Mouse (Mus musculus) midbrain, embryonic 16.5 days (tissue): ENCODE data around the gene Tpst1. TPM values are rescaled to one million over a fixed set of nuclear protein-coding genes. Genes with fewer than 3 reads are reported as not detected.
A peak's percentile ranks its signal among the peaks of the same experiment; 100 is the strongest.

Experiments
- ATAC-seq: fragments of 200-750 bp; cut with Nextera tagmentation; 2 replicates; pipeline ENCODE4 v1.8.0; 2017; ENCODE audit warnings: moderate TSS enrichment
- H3K27ac ChIP-seq: fragments of 300-500 bp; sonication (generic); 2 replicates; pipeline ENCODE4 v1.5.1; 2014; ENCODE audit warnings: mild to moderate bottlenecking, low read length, mixed read lengths
- H3K27me3 ChIP-seq: fragments of 300-500 bp; sonication (generic); 2 replicates; pipeline ENCODE4 v1.6.1; 2014; ENCODE audit warnings: low read depth, low read length, mixed read lengths; ENCODE audit not compliant: control insufficient read depth, insufficient read depth
- H3K36me3 ChIP-seq: fragments of 300-500 bp; sonication (generic); 2 replicates; pipeline ENCODE4 v1.6.1; 2014; ENCODE audit warnings: mild to moderate bottlenecking, low read length, moderate library complexity, mixed read lengths; ENCODE audit not compliant: control insufficient read depth, insufficient read depth
- H3K4me1 ChIP-seq: fragments of 300-500 bp; sonication (generic); 2 replicates; pipeline ENCODE4 v1.6.1; 2014; ENCODE audit warnings: mild to moderate bottlenecking, low read length, mixed read lengths; ENCODE audit not compliant: control insufficient read depth, insufficient read depth
- H3K4me2 ChIP-seq: fragments of 300-500 bp; sonication (generic); 2 replicates; pipeline ENCODE4 v1.6.1; 2014; ENCODE audit warnings: mild to moderate bottlenecking, low read length, mixed read lengths
- H3K4me3 ChIP-seq: fragments of 300-500 bp; sonication (generic); 2 replicates; pipeline ENCODE4 v1.5.1; 2014; ENCODE audit warnings: low read depth, mild to moderate bottlenecking, low read length, moderate library complexity, mixed read lengths
- H3K9ac ChIP-seq: fragments of 300-500 bp; sonication (generic); 2 replicates; pipeline ENCODE4 v1.6.1; 2014; ENCODE audit warnings: low read depth, low read length, mixed read lengths
- H3K9me3 ChIP-seq: fragments of 300-500 bp; sonication (generic); replicated peaks from 2 replicates; pipeline ENCODE4 v1.6.1; 2014; ENCODE audit warnings: mild to moderate bottlenecking, low read length, mixed read lengths; ENCODE audit not compliant: control insufficient read depth, poor library complexity, severe bottlenecking
- WGBS: fragments of 180-500 bp; shearing (Covaris S2); extraction: QIAGEN DNeasy Blood & Tissue Kit; methylation state at CpG from one replicate; pipeline ENCODE4 v1.1.7; 2014; 5-methylcytosine and 5-hydroxymethylcytosine counted together
- polyA plus RNA-seq: library from polyadenylated mRNA; unstranded; fragments of >200 nt; fragmentation: Nextera tagmentation; extraction: Ambion mirVana; gene quantifications from 2 replicates; pipeline ENCODE4 v1.2.1, GENCODE M21; 2015

The Tpst1 gene
- polyA plus RNA-seq, 1 experiment from 2014 or later, result 56.8 TPM

DNA sequence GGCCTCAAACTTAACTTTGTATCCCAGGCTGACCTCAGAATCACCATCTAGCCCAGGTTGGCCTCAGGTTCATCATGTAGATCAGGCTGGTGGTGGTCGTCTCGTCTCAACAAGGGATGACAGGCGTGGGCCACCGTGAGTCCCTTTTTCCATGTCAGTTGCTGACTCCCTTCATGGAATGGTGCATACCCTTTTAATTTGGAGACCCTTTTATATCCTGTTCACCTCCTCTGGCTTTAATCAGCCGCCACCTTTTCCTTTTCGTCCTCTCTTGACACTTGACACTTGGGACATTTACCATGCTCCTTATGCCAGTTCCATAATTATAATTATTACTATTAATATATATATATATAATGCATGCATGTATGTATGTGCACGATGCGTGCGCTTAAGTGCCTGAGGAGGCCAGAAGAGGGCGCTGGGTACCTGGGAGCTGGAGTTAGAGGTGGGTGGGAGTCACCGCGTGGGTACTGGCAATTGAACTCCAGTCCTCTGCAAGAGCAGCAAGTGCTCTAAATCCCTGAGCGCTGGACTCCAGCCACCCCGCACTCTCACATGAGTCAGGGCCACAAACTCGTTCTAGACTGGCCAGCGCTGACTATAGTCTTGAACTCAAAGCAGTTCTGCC, 7.0 kb downstream of the Tpst1 start:
- H3K27ac ChIP-seq, result no peak overlapping the region; the same call in 1 of the 2 replicates
- H3K4me2 ChIP-seq, result peak overlapping the region; percentile 83
- no peaks in the 10 kb centered on the region for H3K27me3 ChIP-seq
- H3K9me3 ChIP-seq, result no peaks in the 10 kb centered on the region
- 73% methylated on average over 16 of the region's 16 CpGs for WGBS
- ATAC-seq, result no peak
- peak overlapping the region; percentile 92 for H3K9ac ChIP-seq
- peaks cover 14% of the 10 kb centered on the region for H3K4me1 ChIP-seq
- peak overlapping the region; percentile 91 for H3K4me3 ChIP-seq
- H3K36me3 ChIP-seq, result no peaks in the 10 kb centered on the region

DNA sequence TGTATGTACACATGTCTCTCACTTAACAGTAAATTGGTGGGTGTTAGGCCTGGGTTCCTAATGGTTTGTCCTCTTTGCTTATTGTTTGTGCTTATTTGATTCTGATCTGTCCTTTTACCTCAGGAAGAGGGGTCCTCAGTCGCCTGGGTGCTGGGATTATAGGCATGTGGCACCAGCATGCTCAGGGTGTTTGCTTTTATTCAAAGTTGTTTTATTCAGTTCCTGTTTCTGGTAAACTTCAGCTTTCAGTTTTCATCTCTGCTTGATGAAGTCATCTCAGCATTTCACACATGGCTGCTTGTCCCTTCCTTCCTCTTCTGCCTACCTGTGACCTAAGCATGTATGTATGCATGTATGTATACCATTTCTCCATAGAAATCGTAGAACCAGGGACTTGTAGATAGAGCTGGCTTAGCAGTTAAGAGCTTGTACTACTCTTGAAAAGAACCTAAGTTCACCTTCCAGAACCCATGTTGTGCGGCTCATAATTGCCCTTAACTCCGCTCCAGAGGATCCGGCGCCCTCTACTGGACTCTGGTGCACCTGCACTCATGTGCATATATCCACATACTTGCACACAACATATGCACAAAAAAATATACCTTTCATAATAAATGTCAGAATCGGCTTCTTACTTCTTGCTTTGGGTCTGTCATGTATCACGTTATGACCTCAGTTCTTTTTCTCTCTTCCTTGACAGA, 8.2 kb downstream of the Tpst1 start:
- no peak overlapping the region for H3K9ac ChIP-seq
- H3K9me3 ChIP-seq, result no peaks in the 10 kb centered on the region
- H3K27ac ChIP-seq, result no peak overlapping the region
- peaks cover 14% of the 10 kb centered on the region for H3K4me1 ChIP-seq
- no peak overlapping the region for H3K4me2 ChIP-seq
- H3K27me3 ChIP-seq, result no peaks in the 10 kb centered on the region
- peaks cover 4% of the 10 kb centered on the region; the same call in 1 of the 2 replicates for H3K36me3 ChIP-seq
- no peak overlapping the region for H3K4me3 ChIP-seq
- ATAC-seq, result no peak
- WGBS, result 97% methylated on average over 8 of the region's 8 CpGs

DNA sequence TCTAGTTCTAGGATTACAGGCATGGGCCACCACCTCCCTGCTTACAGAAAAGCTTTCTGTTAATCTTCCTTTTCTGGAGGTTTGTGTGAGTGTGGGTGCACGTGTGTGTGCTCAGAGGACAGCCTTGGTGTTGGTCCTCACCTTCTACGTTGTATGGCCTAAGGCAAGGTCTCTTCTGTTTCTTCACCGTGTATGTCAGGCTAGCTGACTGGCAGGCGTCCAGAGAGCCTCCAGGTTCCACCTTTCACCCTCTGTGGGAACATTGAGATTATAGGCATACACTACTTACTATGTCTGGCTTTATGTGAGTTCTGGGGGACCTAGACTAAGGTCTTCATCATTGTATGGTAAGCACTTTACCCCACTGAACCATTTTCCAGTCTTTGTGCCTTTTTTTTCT, 9.3 kb downstream of the Tpst1 start:
- Histone ChIP-seq H3K4me1 (peaks cover 14% of the 10 kb centered on the region), H3K27ac (no peak overlapping the region), H3K4me2 (no peak overlapping the region), H3K27me3 (no peaks in the 10 kb centered on the region), H3K9me3 (no peaks in the 10 kb centered on the region), H3K9ac (no peak overlapping the region), H3K36me3 (peaks cover 4% of the 10 kb centered on the region; the same call in 1 of the 2 replicates), H3K4me3 (no peak overlapping the region)
- no peak for ATAC-seq
- 81% methylated on average over 4 of the region's 4 CpGs for WGBS

DNA sequence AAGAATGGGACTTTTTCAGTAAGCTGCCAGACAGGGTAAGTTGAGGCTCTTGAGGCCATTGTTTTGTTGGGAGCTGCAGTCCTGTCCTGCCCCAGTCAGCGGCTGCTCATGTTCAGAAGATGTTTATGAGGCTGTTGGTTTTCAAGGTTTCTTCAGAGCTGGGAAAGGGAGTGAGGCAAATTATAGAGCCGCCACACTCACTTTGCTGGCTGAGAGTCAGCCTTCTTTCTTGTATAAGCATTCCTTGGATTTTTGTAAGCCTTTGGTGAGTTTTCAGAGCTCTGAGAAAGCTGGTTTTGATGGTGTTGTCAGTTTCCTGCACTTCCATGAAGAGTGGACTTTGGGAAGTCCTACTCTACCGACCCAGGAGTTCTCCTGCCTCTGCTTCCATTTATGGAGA, 11.1 kb downstream of the Tpst1 start:
- peaks cover 10% of the 10 kb centered on the region for H3K4me1 ChIP-seq
- no peak overlapping the region for H3K4me2 ChIP-seq
- no peak overlapping the region for H3K9ac ChIP-seq
- no peaks in the 10 kb centered on the region for H3K9me3 ChIP-seq
- H3K27ac ChIP-seq, result no peak overlapping the region
- H3K4me3 ChIP-seq, result no peak overlapping the region
- no peaks in the 10 kb centered on the region for H3K27me3 ChIP-seq
- ATAC-seq, result no peak
- peaks cover 4% of the 10 kb centered on the region; the same call in 1 of the 2 replicates for H3K36me3 ChIP-seq
- WGBS, result 93% methylated on average over 3 of the region's 3 CpGs

GRCm38 (mm10) chr5:130088008-130088407, 14.9 kb downstream of the Tpst1 start:
- H3K4me1 ChIP-seq, result no peaks in the 10 kb centered on the region
- H3K4me3 ChIP-seq, result no peak overlapping the region
- peaks cover 9% of the 10 kb centered on the region; the same call in 1 of the 2 replicates for H3K36me3 ChIP-seq
- ATAC-seq, result no peak
- H3K9me3 ChIP-seq, result no peaks in the 10 kb centered on the region
- H3K27me3 ChIP-seq, result no peaks in the 10 kb centered on the region
- no peak overlapping the region for H3K27ac ChIP-seq
- H3K9ac ChIP-seq, result no peak overlapping the region
- H3K4me2 ChIP-seq, result no peak overlapping the region
- WGBS, result 94% methylated on average over 7 of the region's 7 CpGs

DNA sequence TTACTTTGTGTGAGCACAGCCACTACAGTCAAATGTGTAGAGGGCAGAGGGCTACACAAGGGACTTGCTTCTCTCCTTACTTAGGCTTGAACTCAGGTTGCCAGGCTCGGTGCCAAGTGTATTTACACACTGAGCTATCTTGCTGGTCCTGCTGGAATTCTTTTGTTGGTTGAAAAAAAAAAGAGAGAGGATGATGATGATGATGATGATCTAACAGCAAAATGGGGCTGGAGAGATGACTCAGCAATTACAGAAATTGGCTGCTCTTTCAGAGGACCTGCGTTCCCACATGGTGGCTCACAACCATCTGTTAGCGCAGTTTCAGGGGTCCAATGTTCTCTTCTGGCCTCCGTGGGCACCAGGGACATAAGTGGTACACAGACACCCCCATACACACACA, 15.5 kb downstream of the Tpst1 start:
- Histone ChIP-seq H3K36me3 (peaks cover 9% of the 10 kb centered on the region; the same call in 1 of the 2 replicates), H3K4me2 (no peak overlapping the region), H3K9me3 (no peaks in the 10 kb centered on the region), H3K9ac (no peak overlapping the region), H3K27me3 (no peaks in the 10 kb centered on the region), H3K4me1 (no peaks in the 10 kb centered on the region), H3K27ac (no peak overlapping the region), H3K4me3 (no peak overlapping the region)
- ATAC-seq, result no peak
- WGBS, result 93% methylated on average over 4 of the region's 4 CpGs

DNA sequence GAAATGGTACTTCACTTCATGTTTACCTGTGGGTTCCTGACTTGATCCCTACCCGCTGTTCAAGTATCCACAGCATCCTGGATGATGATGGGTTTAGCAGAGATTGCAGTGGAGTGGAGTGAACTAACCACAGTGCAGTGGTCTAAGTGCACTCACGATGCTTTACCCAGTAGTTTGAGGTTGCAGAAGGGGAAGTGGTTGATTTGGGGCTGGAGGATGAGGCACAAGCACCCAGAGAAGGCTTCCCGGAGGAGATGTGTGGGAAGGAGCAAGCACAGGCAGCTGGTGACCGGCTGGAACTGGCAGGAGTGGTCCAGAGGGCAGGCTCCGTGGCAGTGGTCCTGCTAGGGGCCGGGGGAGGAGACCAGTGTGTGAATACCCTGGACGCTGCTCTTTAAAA, 16.1 kb downstream of the Tpst1 start:
- Histone ChIP-seq H3K9ac (no peak overlapping the region), H3K27me3 (no peaks in the 10 kb centered on the region), H3K4me3 (no peak overlapping the region), H3K27ac (no peak overlapping the region), H3K9me3 (no peaks in the 10 kb centered on the region), H3K4me2 (no peak overlapping the region), H3K36me3 (peaks cover 9% of the 10 kb centered on the region; the same call in 1 of the 2 replicates), H3K4me1 (no peaks in the 10 kb centered on the region)
- ATAC-seq, result no peak
- 89% methylated on average over 7 of the region's 7 CpGs for WGBS

- Histone ChIP-seq H3K4me1 (no peaks in the 10 kb centered on the region), H3K4me2 (no peak overlapping the region), H3K36me3 (peaks cover 9% of the 10 kb centered on the region; the same call in 1 of the 2 replicates), H3K27ac (no peak overlapping the region), H3K4me3 (no peak overlapping the region), H3K27me3 (no peaks in the 10 kb centered on the region), H3K9ac (no peak overlapping the region), H3K9me3 (no peaks in the 10 kb centered on the region)
- ATAC-seq, result no peak
- 92% methylated on average over 18 of the region's 18 CpGs for WGBS
Measured at GRCm38 (mm10) chr5:130089626-130090393, 16.7 kb downstream of the Tpst1 start.

- H3K9ac ChIP-seq, result no peak overlapping the region
- WGBS, result 47% methylated on average over 12 of the region's 12 CpGs
- H3K4me3 ChIP-seq, result no peak overlapping the region
- H3K9me3 ChIP-seq, result no peaks in the 10 kb centered on the region
- no peaks in the 10 kb centered on the region for H3K27me3 ChIP-seq
- H3K36me3 ChIP-seq, result peaks cover 3% of the 10 kb centered on the region
- no peak overlapping the region for H3K4me2 ChIP-seq
- H3K27ac ChIP-seq, result no peak overlapping the region
- no peaks in the 10 kb centered on the region for H3K4me1 ChIP-seq
- ATAC-seq, result no peak
Measured at GRCm38 (mm10) chr5:130096754-130097153, 23.6 kb downstream of the Tpst1 start.
